Mouse (Mus musculus) heart, postnatal 0 days (tissue): Measurements from ENCODE around the gene Sept12.

Experiments
- CTCF ChIP-seq: IDR thresholded peaks from 2 replicates; pipeline ENCODE4 v1.5.1; 2016; ENCODE audit warnings: antibody characterized with exemption, control low read depth, low read depth
- EP300 ChIP-seq: IDR thresholded peaks from 2 replicates; pipeline ENCODE4 v1.6.1; 2016; ENCODE audit warnings: antibody characterized with exemption, low read depth

GRCm38 (mm10) chr16:4938989-4939388 is 58.7 kb downstream of the Sept12 start:
- TF ChIP-seq CTCF (no peak), EP300 (no peak)
